In the genomic region with DNA sequence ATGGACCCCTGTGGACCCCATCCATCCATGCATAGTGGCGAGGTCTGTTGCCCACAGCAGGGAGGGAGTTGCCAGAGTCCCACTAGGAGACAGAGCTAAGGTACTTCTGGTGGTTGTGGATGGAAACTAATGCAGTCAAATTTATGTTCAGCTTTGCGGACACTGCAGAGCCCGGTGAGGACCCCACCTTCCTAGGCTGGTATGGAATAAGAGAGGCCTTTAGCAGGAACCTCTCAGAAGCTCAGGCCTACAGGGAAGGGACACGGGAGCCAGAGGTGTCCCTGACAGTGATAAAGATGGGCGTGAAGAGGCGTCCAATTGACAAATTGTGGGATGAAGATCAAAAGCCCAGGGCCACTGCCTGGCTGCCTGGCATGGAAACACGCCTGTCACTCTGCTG, we compare ENCODE assay signal across 10 mouse cellular contexts.
DNase-seq lines count a peak whose midpoint lies in the region; ATAC-seq and TF ChIP-seq lines count a peak whose summit lies in the region.
"Had no signal": no experiment of that assay in that cellular context is flagged by ENCODE, and none has a peak within 500 bp of the region (broad histone marks: within the 10 kb centered on the region; RNA-seq: fewer than 3 reads in every experiment).

No protein-coding gene starts in this region.

- no peak for ATAC-seq in heart, embryonic 12.5 days (ENCODE audit: insufficient number of reproducible peaks, low FRiP score)
- ATAC-seq in midbrain, embryonic 11.5 days (ENCODE audit: low FRiP score): 0 out of 2 replicates have a peak, but pooled peaks have one; percentile 17

- TF ChIP-seq POLR2A in testis, adult 2 months (IDR thresholded peaks at IDR 0.05; ENCODE audit: control insufficient read depth, low read depth, low read length): no peak

- intact Hi-C loops in heart, postnatal 14 days (cut with DNase I): no loop called here

- no peaks in the 10 kb centered on the region for H3K9me3 ChIP-seq in heart, embryonic 12.5 days (replicated peaks)
- no peaks in the 10 kb centered on the region for H3K9me3 ChIP-seq in midbrain, embryonic 11.5 days (ENCODE audit: control insufficient read depth, low read length)

- 47% methylated on average over 7 of the region's 7 CpGs for WGBS in heart, embryonic 12.5 days
- 42% methylated on average over 7 of the region's 7 CpGs for WGBS in midbrain, embryonic 11.5 days

- TF ChIP-seq CTCF in testis, adult 2 months (IDR thresholded peaks at IDR 0.05; ENCODE audit: control insufficient read depth, insufficient read depth, insufficient replicate concordance, low read depth, low read length): 0 out of 2 replicates have a peak, but pooled peaks have one; percentile 0
- no peak for TF ChIP-seq CTCF in layer of hippocampus, adult 2 months (conservative IDR thresholded peaks at IDR 0.05)

- peak overlapping the region; percentile 64 for H3K4me2 ChIP-seq in heart, embryonic 12.5 days
- H3K4me2 ChIP-seq in midbrain, embryonic 11.5 days: peak overlapping the region; percentile 39; the same call in 1 of the 2 replicates

- no peak overlapping the region for H3K4me3 ChIP-seq in heart, embryonic 12.5 days
- H3K4me3 ChIP-seq in testis, adult 2 months (ENCODE audit: control insufficient read depth, low read depth, low read length): no peak overlapping the region
- H3K4me3 ChIP-seq in midbrain, embryonic 11.5 days (ENCODE audit: low read depth, low read length): no peak overlapping the region
- no peak overlapping the region for H3K4me3 ChIP-seq in layer of hippocampus, adult 2 months

- peaks cover 7% of the 10 kb centered on the region for H3K4me1 ChIP-seq in heart, embryonic 12.5 days (replicated peaks)
- 0 out of 2 replicates have a peak, but pooled peaks cover 2% of the 10 kb centered on the region for H3K4me1 ChIP-seq in testis, adult 2 months (ENCODE audit: control insufficient read depth, insufficient read depth, low read length)
- H3K4me1 ChIP-seq in midbrain, embryonic 11.5 days (ENCODE audit: control insufficient read depth, insufficient read depth, low read length): peaks cover 8% of the 10 kb centered on the region

- H3K27me3 ChIP-seq in heart, embryonic 12.5 days (replicated peaks): 0 out of 2 replicates have a peak, but pooled peaks cover 3% of the 10 kb centered on the region
- H3K27me3 ChIP-seq in testis, adult 2 months (ENCODE audit: control insufficient read depth, insufficient read depth, low read length): no peaks in the 10 kb centered on the region
- H3K27me3 ChIP-seq in midbrain, embryonic 11.5 days (ENCODE audit: control insufficient read depth, insufficient read depth, low read length): peaks cover 6% of the 10 kb centered on the region; the same call in 1 of the 2 replicates

- no peaks in the 10 kb centered on the region for H3K36me3 ChIP-seq in heart, embryonic 12.5 days
- no peaks in the 10 kb centered on the region for H3K36me3 ChIP-seq in testis, adult 2 months (ENCODE audit: control insufficient read depth, insufficient read depth, low read length)
- H3K36me3 ChIP-seq in midbrain, embryonic 11.5 days (ENCODE audit: control insufficient read depth, insufficient read depth, low read length): no peaks in the 10 kb centered on the region

- H3K9ac ChIP-seq in heart, embryonic 12.5 days: no peak overlapping the region; the same call in 1 of the 2 replicates
- peak overlapping the region; percentile 56 for H3K9ac ChIP-seq in midbrain, embryonic 11.5 days (ENCODE audit: low read length)

- no peak overlapping the region for H3K27ac ChIP-seq in heart, embryonic 12.5 days (ENCODE audit: poor library complexity, severe bottlenecking)
- no peak overlapping the region for H3K27ac ChIP-seq in testis, adult 2 months (ENCODE audit: control insufficient read depth, insufficient read depth, low read depth, low read length)
- H3K27ac ChIP-seq in midbrain, embryonic 11.5 days (ENCODE audit: low read depth, low read length): no peak overlapping the region; the same call in 1 of the 2 replicates
- H3K27ac ChIP-seq in layer of hippocampus, adult 2 months: no peak overlapping the region
- H3K27ac ChIP-seq: kidney, postnatal 0 days had no signal

- DNase-seq in heart, postnatal 14 days: no peak
- no peak for DNase-seq in testis, postnatal 10 days (ENCODE audit: low spot score)
- DNase-seq in midbrain, embryonic 11.5 days (ENCODE audit: low spot score, missing footprints): peak; percentile 84
- DNase-seq in left cerebral cortex, adult 8-10 months (ENCODE audit: low spot score in 2 of 2): no peak
- no peak for DNase-seq in layer of hippocampus, adult 2 months (ENCODE audit: low spot score in 2 of 2)
- no peak for DNase-seq in urinary bladder, adult 18-20 months (ENCODE audit: low spot score in 2 of 2)
- DNase-seq: retina, postnatal 1 day had no signal
